Mouse (Mus musculus) stomach, postnatal 0 days (tissue): ENCODE measurements at regions not wholly inside any gene's neighbourhood (a gene's known extent, or its start where the extent isn't known, plus 50 kb on each side); places are given as distances from the start of the nearest gene placed in this dataset.

ENCODE experiments used
- CTCF ChIP-seq: IDR thresholded peaks from 2 replicates; pipeline ENCODE4 v1.5.1; 2016; ENCODE audit warnings: antibody characterized with exemption, low read depth, mild to moderate bottlenecking, moderate library complexity
- EP300 ChIP-seq: optimal IDR thresholded peaks from 2 replicates; pipeline ENCODE3; 2016; ENCODE audit warnings: antibody characterized with exemption

DNA sequence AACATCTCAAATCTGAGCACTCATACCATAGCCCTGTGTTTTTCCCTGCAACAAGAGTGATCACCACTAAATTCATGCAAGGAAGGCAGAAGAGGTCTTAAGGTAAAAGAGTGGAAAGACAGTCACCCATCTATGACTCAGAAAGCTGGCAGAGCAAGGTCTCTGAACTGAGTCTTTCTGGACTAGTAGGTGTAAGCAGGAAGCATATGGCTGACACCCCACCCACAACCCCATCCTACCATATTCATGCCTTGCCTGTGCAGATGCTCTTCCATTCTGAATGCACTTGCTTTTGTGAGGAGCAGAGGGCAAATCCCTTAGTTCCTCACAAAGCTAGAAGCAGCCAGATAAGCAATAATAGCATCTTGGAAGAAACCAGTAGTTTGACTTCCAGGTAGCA, 178.8 kb upstream of the Ghitm start:
- no peak for TF ChIP-seq CTCF
- no peak for TF ChIP-seq EP300
